Mouse (Mus musculus) brain, embryonic 14.5 days (tissue): ENCODE measurements at regions not wholly inside any gene's neighbourhood (a gene's known extent, or its start where the extent isn't known, plus 50 kb on each side); places are given as distances from the start of the nearest gene placed in this dataset.

Source experiments
- CTCF ChIP-seq: fragments of 200-500 bp; IDR thresholded peaks from 2 replicates; pipeline ENCODE4 v1.5.1; 2012; ENCODE audit warnings: inconsistent platforms, mild to moderate bottlenecking, moderate library complexity, borderline replicate concordance; ENCODE audit not compliant: insufficient read depth, insufficient read length; ENCODE audit errors: extremely low read depth
- POLR2A ChIP-seq: fragments of 200-500 bp; IDR thresholded peaks from 2 replicates; pipeline ENCODE4 v1.6.1; 2012; ENCODE audit warnings: mild to moderate bottlenecking, inconsistent platforms, borderline replicate concordance; ENCODE audit not compliant: poor library complexity, insufficient read depth, insufficient read length, severe bottlenecking; ENCODE audit errors: extremely low read depth

DNA sequence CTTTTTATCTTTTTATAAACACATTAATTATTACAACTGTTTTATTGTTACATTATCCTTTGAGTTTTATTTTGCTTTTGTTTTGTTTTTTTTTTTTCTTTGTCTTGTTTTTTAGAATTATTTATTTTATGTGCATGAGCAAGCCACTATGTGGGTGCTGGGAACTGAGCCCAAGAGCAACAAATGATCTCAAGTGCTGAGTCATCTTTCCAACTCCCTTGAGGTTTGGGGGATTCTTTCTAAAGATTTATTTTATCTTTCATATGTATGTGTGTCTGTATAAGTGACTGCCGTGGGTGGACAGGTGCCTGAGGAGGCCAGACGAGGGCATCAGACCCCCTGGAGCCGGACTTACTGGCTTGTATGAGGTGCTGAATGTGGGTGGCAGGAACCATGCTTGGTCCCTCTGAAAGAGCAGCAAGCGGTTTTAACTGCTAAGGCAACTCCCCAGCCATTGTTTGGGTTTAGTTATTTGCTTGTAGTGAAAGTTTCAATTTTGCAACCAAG lies 244.9 kb upstream of the Jmjd1c start:
- TF ChIP-seq CTCF, result no peak
- TF ChIP-seq POLR2A, result no peak
